Mouse (Mus musculus) right cerebral cortex, adult 18-20 months (tissue): ENCODE results near the gene Psd.
A peak's percentile ranks its signal among the peaks of the same experiment; 100 is the strongest.

Source experiments
- DNase-seq: peaks from one replicate; pipeline ENCODE4 v3.0.0; 2022; ENCODE audit warnings: mixed read lengths

Psd gene

DNA sequence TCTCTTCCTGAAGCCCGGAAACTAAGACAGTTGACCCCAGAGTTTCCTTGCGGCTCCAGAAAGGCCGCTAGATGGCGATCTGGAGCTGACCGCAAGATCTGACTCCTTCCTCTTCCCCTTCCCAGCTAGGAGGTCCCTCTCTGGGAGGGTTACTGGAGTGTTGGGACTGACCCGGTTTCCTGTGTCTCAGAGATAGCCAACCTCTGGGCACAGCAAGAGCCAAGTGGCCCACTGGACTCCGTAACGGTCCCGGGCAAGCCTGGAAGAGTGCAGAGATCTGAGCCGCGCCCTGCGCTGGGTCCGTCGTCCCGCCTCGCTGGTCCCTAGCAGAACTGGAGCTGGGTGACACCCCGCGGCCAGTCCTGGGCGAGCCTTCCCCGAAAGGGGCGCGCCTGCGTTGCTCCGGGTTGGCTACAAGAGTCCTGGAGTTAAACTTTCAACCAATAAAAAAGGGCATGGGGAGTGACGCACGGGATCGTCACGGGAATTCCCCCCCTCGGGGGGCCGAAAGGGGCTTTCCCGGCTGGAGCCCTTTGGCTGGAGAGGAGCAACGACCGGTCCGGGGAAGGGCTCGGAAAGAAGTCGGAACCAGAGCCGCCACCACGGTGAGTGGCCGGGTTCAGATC is 22.6 kb downstream of the Psd start, which contains the start of gene Nfkb2:
Gene Nfkb2 (plus strand): TSS at position 105 of the 626 bp plus-strand sequence.
- DNase-seq = peak; percentile 77

DNA sequence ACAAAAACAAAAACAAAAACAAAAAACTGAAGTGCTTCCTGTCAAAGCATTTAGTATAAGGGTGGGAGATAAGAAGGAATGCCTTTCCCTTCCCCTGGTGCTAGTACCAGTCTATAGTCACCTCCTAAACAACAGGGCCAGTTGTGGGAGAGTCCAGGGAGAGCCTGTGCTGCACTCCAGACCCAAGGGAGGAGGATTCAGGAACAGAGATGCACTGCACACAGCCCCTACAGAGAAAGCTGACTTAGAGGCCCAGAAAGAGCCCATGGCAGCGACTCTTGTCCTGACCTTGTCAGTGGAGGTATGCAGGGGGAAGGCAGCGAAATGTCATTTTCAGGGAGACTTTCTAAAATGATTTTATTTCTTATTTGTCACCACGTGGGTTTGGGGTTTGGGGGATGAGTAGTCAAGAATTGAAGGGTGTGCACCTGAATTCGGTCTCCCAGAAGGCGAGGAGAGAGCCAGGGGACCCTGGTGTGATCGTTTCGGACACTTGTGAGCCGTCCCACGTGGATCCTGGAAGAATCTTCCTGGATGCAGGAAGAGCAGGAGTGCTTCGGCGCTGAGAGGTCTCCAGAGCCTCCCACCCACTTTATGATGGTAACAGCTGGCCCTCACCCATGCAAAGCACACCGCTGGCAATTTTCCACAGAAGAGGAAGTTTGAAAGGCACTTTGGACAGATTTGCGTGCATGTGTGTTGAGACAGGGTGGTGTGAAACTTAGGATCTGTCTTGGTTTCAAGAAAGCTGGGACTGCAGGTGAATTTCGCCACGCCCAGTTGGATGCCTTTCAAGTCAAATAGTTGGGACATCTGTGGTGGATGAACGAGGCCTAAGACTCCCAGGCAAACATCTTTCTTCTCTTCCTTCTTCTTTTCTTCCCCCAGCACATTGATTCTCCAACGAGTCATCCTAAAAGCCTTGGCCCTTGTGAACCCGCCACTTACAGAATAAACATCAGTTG is 23.4 kb downstream of the Psd start:
- DNase-seq = no peak

DNA sequence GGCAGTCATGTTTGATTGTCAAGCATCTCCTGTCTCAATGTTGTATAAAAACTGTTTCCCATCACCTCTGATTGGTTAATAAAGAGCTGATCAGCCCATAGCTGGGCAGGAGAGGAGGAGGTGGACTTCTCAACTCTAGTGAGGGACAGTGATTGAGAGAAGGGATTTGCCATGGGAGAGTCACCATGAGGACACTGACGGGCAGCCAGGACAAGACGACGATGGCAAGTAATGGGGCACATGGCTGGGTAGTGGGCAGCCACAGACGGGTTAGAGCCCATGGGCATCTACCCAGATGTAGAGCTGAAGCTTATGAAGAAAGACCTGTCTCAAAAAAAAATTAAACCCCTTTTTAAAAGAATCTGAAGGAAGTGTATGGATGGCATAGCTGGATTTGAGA is 24.4 kb downstream of the Psd start:
- no peak for DNase-seq

DNA sequence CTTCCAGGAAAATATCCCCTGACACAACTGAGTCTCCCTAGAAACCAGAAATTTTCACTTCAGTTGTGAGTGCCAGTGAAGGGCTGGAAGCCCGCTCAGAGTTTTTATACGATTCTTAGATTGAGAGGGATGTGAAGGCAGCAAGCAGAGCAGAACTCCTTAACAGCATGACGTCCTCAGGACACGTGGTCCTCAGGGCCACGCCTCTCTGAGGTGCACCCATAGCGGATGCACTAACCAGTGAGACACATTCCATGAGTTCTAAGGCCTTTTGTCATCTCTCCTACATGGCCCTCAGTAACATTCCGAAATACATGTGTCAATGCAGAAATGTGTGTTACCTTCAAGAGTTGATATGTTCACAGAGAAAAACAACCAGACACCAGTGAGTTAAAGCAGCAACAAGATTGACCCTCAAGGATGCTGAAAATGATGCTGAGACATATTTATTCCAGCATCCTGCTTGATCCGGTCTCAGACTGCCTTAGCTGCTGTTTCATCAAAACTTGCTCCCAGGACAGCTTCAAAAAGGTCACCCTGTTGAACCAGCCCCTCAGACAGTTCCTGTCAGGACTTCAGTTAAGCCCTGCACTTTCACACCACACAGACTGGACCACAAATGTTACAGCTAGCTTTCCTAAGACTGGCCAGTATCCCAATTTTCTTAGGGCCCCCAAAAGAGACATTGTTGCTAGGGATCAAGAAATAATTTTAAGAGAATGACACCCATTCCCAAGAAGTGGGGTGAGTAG is 26.5 kb downstream of the Psd start:
- no peak for DNase-seq

DNA sequence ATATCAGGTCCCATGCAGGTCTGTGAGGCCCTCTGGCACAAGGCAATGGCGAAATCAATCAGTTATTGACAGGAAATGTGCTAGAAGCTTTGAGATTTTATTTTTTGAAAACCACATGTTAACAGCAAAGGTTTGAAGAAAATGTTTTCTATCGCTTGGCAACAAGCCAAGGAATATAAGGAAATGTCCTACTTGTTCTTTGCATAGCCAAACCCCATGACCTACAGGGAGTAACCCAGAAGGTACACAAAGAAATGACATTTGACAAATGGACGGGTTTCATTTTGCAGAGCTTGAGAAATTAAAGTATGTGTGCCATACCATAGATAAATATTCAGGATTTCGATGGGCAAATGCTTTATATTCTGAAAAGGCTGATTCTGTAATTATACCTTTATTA is 30.0 kb downstream of the Psd start:
- no peak for DNase-seq

DNA sequence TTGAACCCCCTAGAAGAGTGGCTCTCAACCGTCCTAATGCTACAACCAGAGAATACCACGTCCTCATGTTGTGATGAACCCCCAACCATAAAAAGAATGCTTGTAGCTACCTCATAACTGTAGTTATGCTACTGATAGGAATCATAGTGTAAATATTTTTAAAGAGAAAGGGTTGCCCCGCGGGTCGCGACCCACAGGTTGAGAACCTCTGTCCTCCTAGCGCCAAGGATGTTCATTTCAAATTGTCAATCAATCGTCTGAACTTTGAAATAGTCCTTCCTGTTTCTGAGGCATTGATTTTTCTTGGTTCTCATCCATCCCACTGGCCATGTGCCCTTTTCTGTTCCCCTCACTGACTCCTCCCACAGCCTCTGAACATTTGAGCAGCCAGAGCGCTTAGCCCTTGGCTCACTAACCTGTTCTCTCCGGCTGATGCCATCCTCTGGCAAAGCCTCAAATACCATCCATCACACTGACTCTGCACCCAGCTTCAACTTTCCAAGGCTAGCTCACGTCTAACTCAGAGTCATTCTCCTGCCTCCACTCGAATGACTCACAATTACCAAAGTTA is 36.3 kb downstream of the Psd start:
- no peak for DNase-seq

DNA sequence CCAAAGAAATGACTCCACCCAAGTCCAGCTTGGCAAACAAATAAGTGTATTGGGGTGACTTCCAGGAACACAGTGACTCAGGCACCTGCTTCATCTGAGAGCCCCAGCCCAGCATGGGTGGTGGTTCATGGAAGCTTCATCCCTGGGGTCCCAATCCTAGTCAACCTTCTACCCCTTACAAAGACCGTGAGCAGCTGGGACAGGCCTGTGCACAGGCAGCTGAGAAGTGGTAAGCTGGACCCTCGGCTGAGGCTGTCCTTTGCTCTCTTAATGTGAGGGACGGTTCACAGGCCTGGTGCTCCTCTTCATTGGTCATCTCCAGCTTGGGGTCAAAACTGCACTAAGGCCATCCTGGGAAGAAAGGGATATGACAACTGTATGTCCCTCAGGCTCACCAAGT is 39.4 kb downstream of the Psd start:
- no peak for DNase-seq

DNA sequence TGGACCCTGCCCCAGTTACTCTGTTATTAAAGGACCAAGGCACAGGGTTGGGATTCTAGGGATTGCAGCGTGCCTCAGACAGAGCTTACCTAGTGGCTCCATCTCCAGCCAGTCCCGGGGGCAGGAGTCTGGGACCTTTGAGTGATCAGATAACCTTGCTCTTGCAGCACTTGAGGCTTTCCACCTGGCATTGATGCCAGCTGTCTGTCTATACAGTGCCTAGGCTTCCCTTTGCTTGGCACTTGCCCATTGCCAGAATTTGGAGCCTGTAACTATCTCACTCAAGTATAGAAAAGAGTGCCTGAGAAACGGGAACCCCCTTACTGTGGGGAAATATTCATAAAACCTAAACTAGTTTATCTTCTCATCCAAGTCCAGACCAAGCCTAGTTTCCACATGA is 40.0 kb downstream of the Psd start:
- no peak for DNase-seq

DNA sequence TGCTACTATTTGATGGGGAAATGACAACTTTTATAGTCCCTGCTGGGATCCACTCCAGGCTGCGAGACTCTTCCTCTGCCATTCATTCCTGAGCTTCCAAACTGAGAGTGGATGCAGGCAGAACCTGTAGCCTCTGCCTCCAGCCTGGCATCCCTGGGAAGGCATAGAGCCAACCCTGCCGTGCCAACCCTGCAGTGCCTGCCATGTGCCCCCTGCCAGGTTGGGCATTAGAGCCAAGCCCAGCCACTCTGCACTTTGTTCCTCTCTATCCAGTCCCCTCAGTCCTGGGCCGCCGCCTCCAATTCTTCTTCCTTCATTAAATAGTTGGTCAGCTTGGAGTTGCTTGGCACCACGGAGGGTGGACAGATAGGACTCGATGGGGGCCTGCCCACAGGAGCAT is 40.9 kb downstream of the Psd start:
- DNase-seq = no peak

DNA sequence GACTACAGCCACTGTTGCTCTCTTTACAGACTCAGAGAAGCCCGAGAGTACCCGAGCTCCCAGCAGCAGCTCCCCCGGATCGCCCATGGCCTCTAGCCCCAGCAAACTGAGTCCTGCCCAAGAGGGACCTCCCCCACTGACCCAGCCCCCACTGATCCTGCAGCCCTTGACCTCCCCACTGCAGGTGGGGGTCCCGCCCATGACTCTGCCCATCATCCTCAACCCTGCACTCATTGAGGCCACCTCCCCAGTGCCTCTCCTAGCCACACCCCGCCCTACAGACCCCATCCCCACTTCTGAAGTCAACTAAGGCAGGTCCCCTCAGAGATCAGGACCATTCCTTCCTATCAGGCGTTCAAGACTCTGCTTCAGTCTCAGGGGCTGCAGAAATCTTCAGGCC is 41.3 kb downstream of the Psd start:
- no peak for DNase-seq

DNA sequence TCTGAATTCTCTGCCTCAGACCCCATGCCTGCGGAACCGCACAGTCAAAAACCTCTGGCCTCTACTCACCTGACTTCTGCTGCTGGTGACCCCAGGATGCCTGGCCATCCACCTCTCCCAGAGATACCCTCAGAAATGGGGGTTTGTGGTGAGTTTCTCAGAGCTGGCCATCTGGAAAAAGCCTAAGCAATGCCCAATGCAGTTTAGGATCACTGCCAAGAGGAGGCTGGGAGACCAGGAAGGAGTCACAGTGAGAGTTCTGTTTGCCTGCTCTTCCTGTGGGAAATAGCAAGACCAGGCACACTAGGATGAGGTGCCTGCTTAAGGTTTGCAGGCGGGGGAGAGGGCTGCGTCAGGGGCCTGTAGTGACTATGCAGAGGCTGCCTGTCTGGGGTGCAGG is 42.3 kb downstream of the Psd start:
- DNase-seq = no peak

DNA sequence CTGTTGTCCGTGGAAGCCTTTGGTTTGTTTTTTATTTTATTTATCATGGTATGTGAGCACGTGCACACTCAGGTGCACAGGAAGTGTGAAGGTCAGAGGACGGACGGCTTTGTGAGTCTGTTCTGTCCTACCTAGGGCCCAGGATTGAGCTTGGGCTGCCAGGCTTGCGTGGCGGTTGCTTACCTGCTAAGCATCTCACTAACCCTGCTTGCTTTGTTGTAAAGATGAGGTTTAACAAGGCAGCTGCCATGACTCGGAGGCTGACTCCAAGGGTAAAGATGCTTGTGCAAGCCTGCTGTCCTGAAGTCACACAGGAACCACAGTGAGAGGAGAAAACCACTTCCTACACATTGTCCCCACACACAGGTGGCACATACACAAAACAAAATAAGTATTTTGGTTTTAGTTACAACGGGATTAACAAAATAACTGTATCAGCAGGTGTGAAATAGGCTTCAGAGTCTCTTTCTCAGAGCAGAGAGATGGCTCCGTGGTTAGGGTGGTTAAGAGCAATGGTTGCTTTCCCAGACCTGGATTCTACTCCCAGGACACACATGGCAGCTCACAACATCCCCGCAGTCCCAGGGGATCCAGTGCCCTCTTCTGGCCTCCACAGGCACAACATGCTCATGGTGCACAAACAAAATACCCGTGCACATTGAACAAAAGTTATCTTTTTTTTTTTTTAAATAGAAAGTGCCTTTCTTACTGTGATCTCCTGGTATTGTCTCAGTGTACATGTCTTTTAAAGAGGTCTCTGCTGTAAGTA is 44.7 kb downstream of the Psd start:
- no peak for DNase-seq

DNA sequence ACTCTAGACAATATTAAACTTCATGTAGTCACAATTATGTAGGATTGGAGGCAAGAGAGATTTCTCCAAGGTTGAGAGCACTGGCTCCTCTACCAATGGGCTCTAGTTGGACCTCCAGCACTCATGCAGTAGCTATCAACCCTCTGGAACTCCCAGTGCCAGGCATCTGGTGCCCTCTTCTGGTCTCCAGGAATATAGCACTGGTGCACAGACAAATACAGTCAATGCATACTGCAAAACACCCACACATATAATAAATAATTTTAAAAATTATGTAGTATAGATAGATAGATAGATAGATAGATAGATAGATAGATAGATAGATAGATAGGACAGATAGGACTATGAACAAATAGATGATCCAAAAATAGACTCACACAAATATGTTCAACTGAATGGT is 51.6 kb downstream of the Psd start:
- no peak for DNase-seq

DNA sequence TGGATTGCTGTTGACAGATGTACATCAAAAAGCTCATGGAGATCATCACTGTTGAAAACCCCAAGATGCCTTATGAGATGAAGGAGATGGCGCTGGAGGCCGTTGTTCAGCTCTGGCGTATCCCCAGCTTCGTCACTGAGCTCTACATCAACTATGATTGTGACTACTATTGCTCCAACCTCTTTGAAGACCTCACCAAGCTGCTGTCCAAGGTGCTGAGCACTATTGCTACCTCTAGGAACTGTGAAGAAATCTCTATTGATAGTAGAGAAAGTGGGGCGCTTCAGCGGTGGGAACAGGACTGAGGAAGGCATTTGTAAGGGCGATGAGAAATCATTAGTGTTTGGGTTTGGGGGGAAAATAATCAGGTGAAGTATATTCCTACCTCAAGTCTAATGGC is 62.2 kb downstream of the Psd start:
- no peak for DNase-seq
